Mouse (Mus musculus): Measurements from ENCODE around the gene Ccm2l. TPM values are rescaled to one million over a fixed set of nuclear protein-coding genes. Genes with fewer than 3 reads are reported as not detected.

The Ccm2l gene
- total and polyA plus RNA-seq, 2 experiments from 2014 or later = 1.3 to 3.9 TPM

DNA sequence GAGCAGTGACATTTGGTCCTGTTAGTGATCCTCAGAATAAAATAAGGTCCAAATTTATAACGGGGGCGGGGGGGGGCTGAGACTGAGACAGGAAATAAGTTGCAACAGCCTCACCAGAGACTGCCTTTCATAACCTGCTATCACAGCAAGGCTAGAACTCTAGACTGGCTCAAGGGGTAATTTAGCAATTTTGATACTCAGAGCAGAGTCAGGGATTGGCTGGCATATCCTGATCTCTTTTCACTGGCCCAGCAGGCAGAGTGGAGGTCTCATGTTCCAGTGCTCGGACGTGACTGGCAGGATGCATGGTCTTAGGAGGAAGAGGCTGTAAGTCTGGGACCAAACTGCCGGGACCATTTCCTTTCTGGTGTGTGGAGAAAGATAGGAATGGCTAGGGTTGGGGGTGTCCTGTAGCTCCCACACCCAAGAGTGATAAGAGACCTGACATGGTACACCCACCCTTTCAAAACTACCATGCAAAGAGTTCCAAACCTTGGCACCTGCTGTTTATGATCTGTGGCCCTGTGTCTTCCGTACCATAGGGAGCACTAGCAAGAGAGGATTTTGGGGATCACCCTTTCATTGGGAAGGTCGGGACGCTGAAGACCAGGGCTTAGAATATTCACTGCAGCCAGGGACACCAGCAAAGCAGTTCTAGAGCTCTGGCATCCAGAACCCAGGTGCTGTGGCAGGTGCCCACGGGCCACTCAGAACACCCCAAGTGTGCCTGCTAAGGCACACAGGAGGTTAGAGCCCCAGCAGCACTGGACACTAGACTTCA lies 1.4 kb upstream of the Ccm2l start:
- Histone ChIP-seq H3K4me2 (ENCODE audit: low read depth, low read length) (no peak overlapping the region), H3K36me3 (ENCODE audit: insufficient read depth, low read length) (no peaks in the 10 kb centered on the region), H3K9me3 (ENCODE audit: low read length) (no peaks in the 10 kb centered on the region), H3K27me3 (ENCODE audit: insufficient read depth, low read length) (no peaks in the 10 kb centered on the region), H3K9ac (replicated peaks; ENCODE audit: low read length) (no peak overlapping the region), H3K27ac (0 out of 2 replicates have a peak overlapping the region, but pooled peaks have one; percentile 45), H3K4me1 (ENCODE audit: insufficient read depth, low read length) (no peaks in the 10 kb centered on the region), H3K4me3 (ENCODE audit: low read length) (no peak overlapping the region)
- ATAC-seq (no peak), DNase-seq (ENCODE audit: low spot score) (no peak)
- 75% methylated on average over 9 of the region's 9 CpGs for WGBS
- TF ChIP-seq CTCF (IDR thresholded peaks at IDR 0.05; ENCODE audit: low read depth) = no peak

DNA sequence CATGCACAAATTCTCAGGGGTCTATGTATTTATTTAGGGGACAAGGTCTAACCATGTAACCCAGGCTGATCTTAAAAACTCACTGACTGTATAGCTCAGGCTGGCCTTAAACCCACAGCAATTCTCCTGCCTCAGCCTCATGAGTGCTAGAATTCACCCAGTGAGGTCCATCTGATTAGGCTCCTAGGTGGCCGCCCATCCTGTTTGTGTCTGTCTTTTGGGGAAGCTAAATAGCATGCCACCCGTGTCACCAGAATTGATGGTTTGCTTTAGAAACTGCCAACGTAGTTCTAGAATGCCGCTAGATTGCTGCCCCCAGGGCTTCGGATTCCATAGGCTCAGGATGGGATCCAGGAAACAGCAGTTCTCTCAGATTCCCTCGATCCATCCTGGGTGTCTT lies 1.2 kb downstream of the Ccm2l start:
- H3K9me3 ChIP-seq (ENCODE audit: low read length) = no peaks in the 10 kb centered on the region
- H3K27me3 ChIP-seq (ENCODE audit: insufficient read depth, low read length) = peaks cover 19% of the 10 kb centered on the region
- H3K4me2 ChIP-seq (ENCODE audit: low read depth, low read length) = peak overlapping the region; percentile 5; the same call in 1 of the 2 replicates
- no peak overlapping the region for H3K4me3 ChIP-seq (ENCODE audit: low read length)
- no peak for TF ChIP-seq CTCF (IDR thresholded peaks at IDR 0.05; ENCODE audit: low read depth)
- 0 out of 2 replicates have a peak, but pooled peaks cover 2% of the 10 kb centered on the region for H3K4me1 ChIP-seq (ENCODE audit: insufficient read depth, low read length)
- H3K36me3 ChIP-seq (ENCODE audit: insufficient read depth, low read length) = no peaks in the 10 kb centered on the region
- H3K9ac ChIP-seq (replicated peaks; ENCODE audit: low read length) = no peak overlapping the region
- DNase-seq (ENCODE audit: low spot score) (no peak), ATAC-seq (no peak)
- WGBS = 46% methylated on average over 6 of the region's 6 CpGs
- H3K27ac ChIP-seq = no peak overlapping the region

DNA sequence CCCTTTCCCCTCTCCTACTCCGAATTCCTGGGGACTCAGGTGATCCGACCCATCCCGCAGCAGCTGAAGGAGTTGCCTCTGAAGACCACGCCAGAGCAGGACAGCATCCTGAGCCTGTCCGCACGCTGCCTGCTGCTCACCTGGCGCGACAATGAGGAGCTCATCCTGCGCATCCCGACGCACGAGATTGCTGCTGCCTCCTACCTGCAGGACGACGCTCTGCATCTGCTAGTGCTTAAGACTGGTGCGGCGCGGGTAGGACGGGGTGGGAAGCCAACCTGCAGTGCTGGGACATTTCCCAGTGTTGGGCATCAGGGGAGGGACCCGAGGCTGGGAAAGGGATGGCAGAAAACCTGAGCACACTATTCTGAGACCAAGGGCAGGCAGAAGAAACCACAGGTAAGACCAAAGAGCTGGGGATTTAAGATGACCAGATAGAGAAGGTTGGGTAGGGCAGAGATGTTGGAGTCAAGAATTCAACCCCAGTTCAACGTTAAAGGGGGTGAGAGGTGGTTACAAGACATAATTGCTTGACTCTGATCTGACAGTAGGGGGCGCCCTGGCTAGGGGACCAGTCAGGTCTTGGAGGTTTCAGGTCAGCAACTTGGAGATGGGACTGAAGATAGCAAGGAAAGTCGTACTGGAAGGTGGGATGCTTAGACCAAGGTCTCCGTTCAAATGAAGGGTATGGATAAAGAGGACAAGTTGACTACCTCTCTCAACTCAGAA lies 5.2 kb downstream of the Ccm2l start:
- Histone ChIP-seq H3K36me3 (ENCODE audit: insufficient read depth, low read length) (no peaks in the 10 kb centered on the region), H3K27me3 (ENCODE audit: insufficient read depth, low read length) (peaks cover 31% of the 10 kb centered on the region), H3K4me1 (ENCODE audit: insufficient read depth, low read length) (0 out of 2 replicates have a peak, but pooled peaks cover 2% of the 10 kb centered on the region), H3K4me3 (ENCODE audit: low read length) (no peak overlapping the region), H3K27ac (no peak overlapping the region), H3K4me2 (ENCODE audit: low read depth, low read length) (peak overlapping the region; percentile 36; the same call in 1 of the 2 replicates), H3K9ac (replicated peaks; ENCODE audit: low read length) (no peak overlapping the region), H3K9me3 (ENCODE audit: low read length) (no peaks in the 10 kb centered on the region)
- peak; percentile 60 for TF ChIP-seq CTCF (IDR thresholded peaks at IDR 0.05; ENCODE audit: low read depth)
- WGBS = 11% methylated on average over 23 of the region's 23 CpGs
- ATAC-seq = no peak
- DNase-seq (ENCODE audit: low spot score) = peak; percentile 59

DNA sequence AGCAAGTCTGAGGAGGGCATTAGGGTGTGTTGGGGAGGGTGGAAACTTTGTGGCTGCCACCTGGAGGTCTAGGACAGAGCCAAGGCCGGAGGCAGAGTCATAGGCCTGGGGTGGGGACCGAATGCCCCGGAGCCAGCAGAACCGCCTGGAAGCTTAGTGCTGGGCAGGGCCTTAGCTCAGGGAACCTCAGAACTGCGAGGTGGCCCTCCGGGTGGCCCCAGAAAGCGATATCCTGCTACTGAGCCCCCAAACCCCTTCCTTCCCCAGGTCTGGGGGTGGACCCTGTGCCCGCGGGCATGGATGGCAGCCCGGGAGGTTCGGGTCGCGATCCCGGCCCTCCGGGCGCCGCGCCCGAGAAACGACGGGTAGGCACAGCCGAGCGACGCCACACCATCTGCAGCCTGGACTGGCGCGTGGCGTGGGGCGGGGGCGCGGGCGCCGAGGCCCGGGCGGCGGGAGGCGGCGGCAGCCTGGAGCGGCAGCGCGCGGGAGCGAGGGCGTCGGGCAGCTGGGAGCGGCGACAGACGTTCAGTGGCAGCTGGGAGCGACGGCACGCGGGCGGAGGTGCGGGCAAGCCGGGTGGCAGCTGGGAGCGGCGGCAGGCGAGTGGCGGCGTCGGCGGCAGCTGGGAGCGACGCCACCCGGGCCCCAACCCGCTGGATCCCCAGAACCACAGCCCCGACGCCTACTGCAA lies 5.9 kb downstream of the Ccm2l start:
- Histone ChIP-seq H3K9ac (replicated peaks; ENCODE audit: low read length) (peak overlapping the region; percentile 45), H3K9me3 (ENCODE audit: low read length) (no peaks in the 10 kb centered on the region), H3K27me3 (ENCODE audit: insufficient read depth, low read length) (peaks cover 31% of the 10 kb centered on the region), H3K4me1 (ENCODE audit: insufficient read depth, low read length) (0 out of 2 replicates have a peak, but pooled peaks cover 2% of the 10 kb centered on the region), H3K4me3 (ENCODE audit: low read length) (peak overlapping the region; percentile 29), H3K4me2 (ENCODE audit: low read depth, low read length) (peak overlapping the region; percentile 51), H3K36me3 (ENCODE audit: insufficient read depth, low read length) (no peaks in the 10 kb centered on the region), H3K27ac (no peak overlapping the region)
- ATAC-seq = peak; percentile 43
- TF ChIP-seq CTCF (IDR thresholded peaks at IDR 0.05; ENCODE audit: low read depth) = no peak
- DNase-seq (ENCODE audit: low spot score) = peak; percentile 61
- WGBS = 3% methylated on average over 66 of the region's 67 CpGs

DNA sequence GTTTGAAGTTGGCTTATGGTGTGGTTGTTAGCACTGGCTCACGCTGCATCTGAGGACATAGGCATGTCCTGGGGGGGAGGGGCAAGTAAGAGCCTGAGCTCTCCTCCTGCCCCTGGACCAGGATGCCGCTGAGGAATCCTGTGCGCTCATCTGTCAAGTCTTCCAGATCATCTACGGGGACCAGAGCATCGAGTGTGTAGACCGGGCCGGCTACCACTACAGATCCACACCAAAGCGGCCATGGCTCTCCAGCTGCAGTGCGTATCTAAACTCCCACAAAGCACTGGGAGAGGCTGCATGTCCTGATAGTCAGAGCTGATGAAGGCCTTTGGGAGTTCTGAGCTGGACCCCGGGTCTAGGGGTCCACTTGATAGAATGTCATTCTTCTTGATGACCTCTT lies 8.9 kb downstream of the Ccm2l start:
- no peak overlapping the region for H3K4me3 ChIP-seq (ENCODE audit: low read length)
- 86% methylated on average over 10 of the region's 10 CpGs for WGBS
- no peak for DNase-seq (ENCODE audit: low spot score)
- H3K27ac ChIP-seq = no peak overlapping the region
- no peaks in the 10 kb centered on the region for H3K36me3 ChIP-seq (ENCODE audit: insufficient read depth, low read length)
- H3K9me3 ChIP-seq (ENCODE audit: low read length) = no peaks in the 10 kb centered on the region
- ATAC-seq = no peak
- TF ChIP-seq CTCF (IDR thresholded peaks at IDR 0.05; ENCODE audit: low read depth) = no peak
- no peak overlapping the region for H3K4me2 ChIP-seq (ENCODE audit: low read depth, low read length)
- peaks cover 30% of the 10 kb centered on the region for H3K27me3 ChIP-seq (ENCODE audit: insufficient read depth, low read length)
- H3K9ac ChIP-seq (replicated peaks; ENCODE audit: low read length) = no peak overlapping the region
- 0 out of 2 replicates have a peak, but pooled peaks cover 2% of the 10 kb centered on the region for H3K4me1 ChIP-seq (ENCODE audit: insufficient read depth, low read length)

DNA sequence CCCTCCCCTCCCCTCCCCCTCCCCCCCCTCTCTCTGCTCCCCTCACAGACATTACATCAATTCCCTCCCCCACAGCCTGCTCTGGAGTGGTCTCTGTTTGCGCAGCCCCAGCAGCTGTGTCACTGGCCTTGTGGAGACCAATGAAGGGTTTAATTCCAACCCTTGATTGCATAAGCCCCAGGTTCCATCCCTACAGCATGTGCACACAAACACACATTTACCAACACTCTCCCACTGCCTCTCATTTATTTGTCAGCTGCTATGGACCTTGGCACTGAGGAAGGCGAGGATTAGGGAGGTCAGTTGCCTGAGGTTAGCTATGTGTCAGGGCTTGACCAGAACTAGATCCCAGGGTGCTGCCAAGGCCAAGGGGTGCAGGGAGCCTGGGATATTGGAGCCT lies 10.2 kb downstream of the Ccm2l start:
- Histone ChIP-seq H3K4me2 (ENCODE audit: low read depth, low read length) (no peak overlapping the region), H3K9ac (replicated peaks; ENCODE audit: low read length) (no peak overlapping the region), H3K4me3 (ENCODE audit: low read length) (no peak overlapping the region), H3K27me3 (ENCODE audit: insufficient read depth, low read length) (peaks cover 20% of the 10 kb centered on the region), H3K9me3 (ENCODE audit: low read length) (no peaks in the 10 kb centered on the region), H3K36me3 (ENCODE audit: insufficient read depth, low read length) (no peaks in the 10 kb centered on the region), H3K4me1 (ENCODE audit: insufficient read depth, low read length) (0 out of 2 replicates have a peak, but pooled peaks cover 2% of the 10 kb centered on the region), H3K27ac (no peak overlapping the region)
- peak; percentile 28 for DNase-seq (ENCODE audit: low spot score)
- no peak for ATAC-seq
- TF ChIP-seq CTCF (IDR thresholded peaks at IDR 0.05; ENCODE audit: low read depth) = no peak
- WGBS = 53% methylated on average over 2 of the region's 2 CpGs

Data from hindbrain, postnatal 0 days (tissue).